Mouse (Mus musculus) hindbrain, embryonic 16.5 days (tissue): ENCODE results near the gene Vcl. TPM values are rescaled to one million over a fixed set of nuclear protein-coding genes. Genes with fewer than 3 reads are reported as not detected.

Experiments
- ATAC-seq: fragments of 200-750 bp; cut with Nextera tagmentation; 2 replicates; pipeline ENCODE4 v1.8.0; 2017; ENCODE audit warnings: moderate TSS enrichment, moderate library complexity
- H3K27ac ChIP-seq: fragments of 300-500 bp; sonication (generic); 2 replicates; pipeline ENCODE4 v1.5.1; 2014; ENCODE audit warnings: low read depth, mild to moderate bottlenecking, control low read depth, low read length, moderate library complexity
- H3K27me3 ChIP-seq: fragments of 300-500 bp; sonication (generic); replicated peaks from 2 replicates; pipeline ENCODE4 v1.6.1; 2014; ENCODE audit warnings: low read length; ENCODE audit not compliant: control insufficient read depth, insufficient read depth
- H3K36me3 ChIP-seq: fragments of 300-500 bp; sonication (generic); 2 replicates; pipeline ENCODE4 v1.6.1; 2014; ENCODE audit warnings: mild to moderate bottlenecking, low read length, moderate library complexity, mixed read lengths; ENCODE audit not compliant: control insufficient read depth, insufficient read depth
- H3K4me1 ChIP-seq: fragments of 300-500 bp; sonication (generic); 2 replicates; pipeline ENCODE4 v1.6.1; 2014; ENCODE audit warnings: low read depth, low read length; ENCODE audit not compliant: control insufficient read depth, insufficient read depth
- H3K4me2 ChIP-seq: fragments of 300-500 bp; sonication (generic); 2 replicates; pipeline ENCODE4 v1.6.1; 2014; ENCODE audit warnings: mild to moderate bottlenecking, low read length, control low read depth, moderate library complexity
- H3K4me3 ChIP-seq: fragments of 300-500 bp; sonication (generic); 2 replicates; pipeline ENCODE4 v1.5.1; 2014; ENCODE audit warnings: mild to moderate bottlenecking, low read length, control low read depth, moderate library complexity
- H3K9ac ChIP-seq: fragments of 300-500 bp; sonication (generic); 2 replicates; pipeline ENCODE4 v1.6.1; 2014; ENCODE audit warnings: low read depth, mild to moderate bottlenecking, control low read depth, low read length, moderate library complexity
- H3K9me3 ChIP-seq: fragments of 300-500 bp; sonication (generic); 2 replicates; pipeline ENCODE4 v1.6.1; 2014; ENCODE audit warnings: mild to moderate bottlenecking, low read length, moderate library complexity; ENCODE audit not compliant: control insufficient read depth
- WGBS: fragments of 180-500 bp; shearing (Covaris S2); extraction: QIAGEN DNeasy Blood & Tissue Kit; methylation state at CpG from one replicate; pipeline ENCODE4 v1.1.7; 2014; 5-methylcytosine and 5-hydroxymethylcytosine counted together
- polyA plus RNA-seq: library from polyadenylated mRNA; unstranded; fragments of >200 nt; fragmentation: Nextera tagmentation; extraction: Ambion mirVana; gene quantifications from 2 replicates; pipeline ENCODE4 v1.2.1, GENCODE M21; 2015

The Vcl gene
- polyA plus RNA-seq, 1 experiment from 2014 or later: 14.8 TPM

DNA sequence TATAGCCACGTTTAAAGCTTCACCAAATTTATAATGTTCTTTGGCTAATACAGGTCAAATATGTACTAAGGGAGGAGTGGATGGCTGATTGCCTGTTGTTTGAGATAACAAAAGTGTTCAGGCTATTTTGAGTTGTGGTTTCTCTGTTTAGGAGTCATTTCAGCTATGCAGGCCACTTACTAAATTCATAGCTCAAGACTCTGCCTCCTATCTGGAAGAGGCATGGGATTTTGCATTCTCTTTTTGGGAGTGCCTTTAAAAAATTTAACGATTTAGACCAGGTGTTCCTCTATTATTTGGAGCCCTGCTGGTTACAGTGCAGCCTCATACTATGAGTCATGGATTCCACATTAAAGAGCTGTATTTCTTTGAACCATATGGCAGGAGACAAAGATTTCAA lies 9.2 kb downstream of the Vcl start:
- Histone ChIP-seq H3K9ac (no peak overlapping the region), H3K4me1 (no peaks in the 10 kb centered on the region), H3K4me2 (no peak overlapping the region), H3K27me3 (no peaks in the 10 kb centered on the region), H3K27ac (no peak overlapping the region), H3K4me3 (no peak overlapping the region), H3K36me3 (no peaks in the 10 kb centered on the region), H3K9me3 (no peaks in the 10 kb centered on the region)
- no peak for ATAC-seq
- 71% methylated on average over 2 of the region's 2 CpGs for WGBS

DNA sequence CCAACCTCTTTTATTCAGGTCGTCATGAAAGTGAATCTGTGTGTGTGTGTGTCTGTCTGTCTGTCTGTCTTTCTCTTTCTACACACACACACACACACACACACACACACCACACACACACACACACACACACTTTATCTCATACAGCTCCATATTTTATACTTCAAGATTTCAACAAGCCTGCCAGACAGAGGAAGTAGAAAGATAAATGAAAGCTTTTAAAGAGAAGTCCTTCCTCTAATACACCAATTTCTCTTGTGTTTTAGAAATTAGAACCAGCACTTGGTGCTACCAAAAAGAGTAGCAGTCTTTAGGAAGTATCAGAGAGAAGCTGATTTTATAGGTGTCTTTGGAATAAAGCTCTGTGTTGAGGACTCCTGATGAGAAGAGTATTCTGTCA lies 9.7 kb downstream of the Vcl start:
- Histone ChIP-seq H3K9ac (no peak overlapping the region), H3K4me2 (no peak overlapping the region), H3K36me3 (no peaks in the 10 kb centered on the region), H3K27me3 (no peaks in the 10 kb centered on the region), H3K9me3 (no peaks in the 10 kb centered on the region), H3K27ac (no peak overlapping the region), H3K4me3 (no peak overlapping the region), H3K4me1 (no peaks in the 10 kb centered on the region)
- no peak for ATAC-seq
- 54% methylated on average over 1 of the region's 1 CpGs for WGBS

DNA sequence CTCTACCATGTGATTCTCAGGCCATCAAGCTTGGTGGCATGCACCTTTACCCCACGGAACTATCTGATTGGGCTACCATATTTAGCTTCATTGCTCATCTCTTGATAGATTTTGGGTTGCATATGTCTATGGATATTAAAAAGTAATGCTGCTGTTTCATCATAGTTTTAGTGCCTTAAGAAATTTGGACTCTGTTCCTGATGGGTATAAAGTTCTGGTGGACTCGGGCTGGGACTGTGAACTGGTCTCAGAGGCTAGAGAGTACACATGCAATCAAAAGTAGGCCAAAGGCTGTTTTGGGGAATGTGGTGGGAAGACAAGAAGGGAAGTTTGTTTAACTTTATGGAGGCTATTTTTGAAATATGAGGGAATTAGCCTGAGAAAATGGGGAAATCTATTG lies 16.1 kb downstream of the Vcl start:
- no peak overlapping the region for H3K9ac ChIP-seq
- no peaks in the 10 kb centered on the region for H3K27me3 ChIP-seq
- no peak for ATAC-seq
- H3K4me1 ChIP-seq: no peaks in the 10 kb centered on the region
- no peaks in the 10 kb centered on the region for H3K36me3 ChIP-seq
- no peak overlapping the region for H3K4me2 ChIP-seq
- no peaks in the 10 kb centered on the region for H3K9me3 ChIP-seq
- WGBS: 95% methylated on average over 2 of the region's 2 CpGs
- H3K4me3 ChIP-seq: no peak overlapping the region
- no peak overlapping the region for H3K27ac ChIP-seq

DNA sequence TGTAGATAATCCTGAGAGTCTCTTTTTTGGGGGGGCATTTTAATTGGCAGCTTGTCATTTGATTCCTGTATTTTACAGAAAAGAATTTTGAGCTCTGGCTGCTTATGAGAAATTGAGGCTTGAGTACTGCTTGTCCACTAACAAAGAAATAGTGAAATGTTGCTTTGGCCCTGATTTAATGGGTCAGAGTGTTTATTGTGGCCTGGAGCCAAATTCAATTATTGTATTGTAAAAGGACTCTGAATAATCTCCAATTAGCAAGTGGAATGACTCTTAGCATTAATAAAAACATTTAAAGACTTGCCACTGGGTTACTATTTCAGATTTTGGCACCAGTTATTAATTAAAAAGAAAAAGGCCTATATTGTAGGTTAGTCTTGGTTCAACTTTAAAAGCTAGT lies 26.8 kb downstream of the Vcl start:
- ATAC-seq: no peak
- H3K9me3 ChIP-seq: no peaks in the 10 kb centered on the region
- H3K27ac ChIP-seq: no peak overlapping the region
- no peaks in the 10 kb centered on the region for H3K27me3 ChIP-seq
- H3K9ac ChIP-seq: no peak overlapping the region
- no peak overlapping the region for H3K4me3 ChIP-seq
- no peak overlapping the region for H3K4me2 ChIP-seq
- H3K4me1 ChIP-seq: peaks cover 3% of the 10 kb centered on the region
- no peaks in the 10 kb centered on the region for H3K36me3 ChIP-seq

DNA sequence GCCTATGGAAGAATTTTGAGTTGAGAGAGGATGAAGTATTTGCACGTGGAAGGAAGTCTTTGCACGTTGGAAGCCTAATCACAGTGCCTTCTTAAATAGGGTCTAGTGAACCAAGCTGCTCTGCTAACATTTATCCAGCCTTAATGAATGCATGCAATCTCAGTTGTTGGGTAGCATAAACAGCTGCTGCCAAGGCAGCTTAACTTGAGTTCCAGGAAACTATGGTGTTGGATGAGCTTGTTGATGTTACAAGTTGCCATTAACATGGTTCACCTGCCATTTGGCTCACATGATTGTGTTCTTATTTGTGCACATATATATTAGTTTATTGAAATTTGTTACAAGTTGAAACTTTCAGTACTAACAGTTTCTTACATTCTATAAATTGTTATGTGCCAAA lies 29.8 kb downstream of the Vcl start:
- 63% methylated on average over 2 of the region's 2 CpGs for WGBS

DNA sequence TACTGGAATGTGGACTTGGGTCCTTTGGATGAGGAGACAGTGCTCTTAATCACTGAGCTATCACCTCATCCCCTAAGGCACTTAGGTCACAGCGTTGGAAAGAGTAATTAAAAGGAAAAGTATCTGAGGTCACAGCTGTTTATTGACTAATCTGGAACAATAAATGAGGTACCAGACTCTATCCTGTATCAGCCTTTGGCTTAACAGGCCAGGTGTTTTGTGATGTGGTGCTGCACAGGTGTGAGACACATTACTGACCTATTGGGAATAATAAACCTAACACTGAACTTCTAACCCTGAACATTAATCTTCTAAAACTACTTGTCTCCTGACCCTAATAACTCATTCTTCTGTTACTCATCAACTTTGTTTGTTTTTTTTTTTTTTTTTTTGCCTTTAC lies 33.3 kb downstream of the Vcl start:
- no peak overlapping the region for H3K4me2 ChIP-seq
- no peak overlapping the region for H3K27ac ChIP-seq
- ATAC-seq: no peak
- no peak overlapping the region for H3K9ac ChIP-seq
- H3K4me1 ChIP-seq: peaks cover 3% of the 10 kb centered on the region
- no peaks in the 10 kb centered on the region for H3K9me3 ChIP-seq
- H3K4me3 ChIP-seq: no peak overlapping the region
- 81% methylated on average over 1 of the region's 1 CpGs for WGBS
- no peaks in the 10 kb centered on the region for H3K36me3 ChIP-seq
- H3K27me3 ChIP-seq: no peaks in the 10 kb centered on the region

More for the DNA sequence above, 29.8 kb downstream of the Vcl start:
- ATAC-seq: no peak
- Histone ChIP-seq H3K27me3 (no peaks in the 10 kb centered on the region), H3K9me3 (no peaks in the 10 kb centered on the region), H3K4me1 (peaks cover 3% of the 10 kb centered on the region), H3K9ac (no peak overlapping the region), H3K4me2 (no peak overlapping the region), H3K4me3 (no peak overlapping the region), H3K36me3 (no peaks in the 10 kb centered on the region), H3K27ac (no peak overlapping the region)

DNA sequence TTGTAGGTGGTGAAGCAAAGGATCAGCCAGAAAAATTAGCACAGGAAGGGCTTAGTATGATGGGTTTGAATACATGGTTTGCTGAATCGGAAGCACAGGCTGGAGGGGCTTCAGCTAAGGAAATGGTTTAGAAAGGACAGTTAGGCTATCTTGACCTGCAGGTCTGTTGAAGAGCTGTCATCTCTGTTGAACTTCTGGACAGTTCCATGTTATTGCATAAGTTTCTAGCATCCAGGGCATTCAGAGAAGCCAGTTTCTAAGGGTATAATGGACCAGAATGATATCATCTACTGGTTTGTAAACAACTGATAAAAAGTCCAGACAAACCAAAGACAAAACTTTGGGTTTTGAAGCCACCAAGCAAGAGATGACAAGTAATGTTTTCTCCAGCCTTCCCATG lies 33.7 kb downstream of the Vcl start:
- ATAC-seq: no peak
- Histone ChIP-seq H3K27ac (no peak overlapping the region), H3K4me1 (peaks cover 3% of the 10 kb centered on the region), H3K27me3 (no peaks in the 10 kb centered on the region), H3K36me3 (no peaks in the 10 kb centered on the region), H3K4me3 (no peak overlapping the region), H3K4me2 (no peak overlapping the region), H3K9me3 (no peaks in the 10 kb centered on the region), H3K9ac (no peak overlapping the region)
- 100% methylated on average over 1 of the region's 1 CpGs for WGBS

DNA sequence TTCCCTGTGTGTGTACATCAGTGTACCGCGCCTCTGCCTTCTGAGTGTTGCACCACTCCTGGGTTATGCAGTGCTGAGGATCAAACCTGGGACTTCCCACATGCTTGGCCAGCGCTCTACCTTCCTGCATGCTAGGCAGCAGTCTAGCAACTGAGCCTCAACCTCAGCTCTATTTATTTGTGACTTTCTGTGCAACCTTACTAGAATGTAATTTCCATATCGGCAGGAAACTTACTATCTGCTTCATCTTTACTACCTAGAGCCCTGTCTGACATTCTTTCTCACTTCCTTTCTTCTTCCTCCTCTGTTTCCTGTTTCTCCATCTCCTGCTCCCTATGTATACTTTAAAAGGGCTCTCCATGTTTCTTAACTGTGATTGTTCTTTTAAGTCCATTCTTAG lies 34.7 kb downstream of the Vcl start:
- H3K4me1 ChIP-seq: peaks cover 4% of the 10 kb centered on the region
- no peak overlapping the region for H3K4me2 ChIP-seq
- no peak overlapping the region for H3K9ac ChIP-seq
- no peak for ATAC-seq
- no peaks in the 10 kb centered on the region for H3K9me3 ChIP-seq
- WGBS: 92% methylated on average over 4 of the region's 4 CpGs
- no peak overlapping the region for H3K4me3 ChIP-seq
- H3K27ac ChIP-seq: no peak overlapping the region
- no peaks in the 10 kb centered on the region for H3K36me3 ChIP-seq
- H3K27me3 ChIP-seq: no peaks in the 10 kb centered on the region

DNA sequence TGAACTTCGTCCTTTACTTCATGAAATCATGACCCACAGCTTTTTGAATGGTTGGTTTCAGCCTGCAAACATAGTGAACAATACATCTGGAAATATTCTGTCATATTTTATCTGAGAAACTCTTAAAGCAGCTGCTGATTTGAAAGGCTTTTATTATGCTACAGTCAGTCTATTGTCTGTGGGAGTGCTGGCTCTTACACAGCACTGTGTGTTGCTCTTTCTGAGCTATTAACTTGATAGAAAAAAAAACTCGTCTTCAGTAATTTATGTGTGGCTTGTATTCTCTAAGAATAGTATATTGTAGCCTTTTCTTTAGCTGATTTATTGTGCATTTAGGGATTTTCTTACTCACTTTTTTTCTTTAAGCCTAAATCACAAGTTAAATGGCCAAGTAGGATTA lies 35.1 kb downstream of the Vcl start:
- no peak for ATAC-seq
- no peak overlapping the region for H3K4me3 ChIP-seq
- no peaks in the 10 kb centered on the region for H3K9me3 ChIP-seq
- peaks cover 2% of the 10 kb centered on the region for H3K4me1 ChIP-seq
- H3K27me3 ChIP-seq: no peaks in the 10 kb centered on the region
- H3K27ac ChIP-seq: no peak overlapping the region
- no peak overlapping the region for H3K9ac ChIP-seq
- 38% methylated on average over 2 of the region's 2 CpGs for WGBS
- no peaks in the 10 kb centered on the region for H3K36me3 ChIP-seq
- no peak overlapping the region for H3K4me2 ChIP-seq

DNA sequence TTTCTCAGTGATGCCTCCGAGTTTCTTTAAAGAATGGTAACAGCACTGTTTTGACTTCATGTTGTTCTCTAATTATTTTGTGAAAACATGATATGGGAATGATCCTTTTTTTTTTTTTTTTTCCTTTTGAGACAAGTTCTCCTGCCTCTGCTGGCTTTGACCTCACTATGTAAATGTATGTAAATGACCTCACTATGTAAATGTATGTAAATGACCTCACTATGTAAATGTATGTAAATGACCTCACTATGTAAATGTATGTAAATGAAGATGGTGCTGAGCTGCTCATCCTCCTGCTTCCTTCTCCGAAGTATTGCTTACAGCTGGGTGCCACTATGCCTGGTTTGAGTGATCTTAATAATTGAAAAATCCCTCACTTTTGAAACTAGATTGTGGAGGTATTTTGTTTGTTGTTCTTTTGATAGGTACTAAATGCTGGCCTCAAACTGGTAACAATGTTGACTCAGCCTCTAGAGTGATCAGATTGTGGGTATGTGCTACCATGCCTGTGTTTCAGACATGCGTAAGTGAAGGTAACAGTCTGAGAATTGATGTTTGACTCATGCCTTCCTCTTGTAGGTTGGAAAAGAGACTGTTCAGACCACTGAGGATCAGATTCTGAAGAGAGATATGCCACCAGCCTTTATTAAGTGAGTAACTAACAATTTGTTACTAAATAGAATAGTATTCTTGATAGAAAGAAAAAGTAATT lies 37.9 kb downstream of the Vcl start:
- 38% methylated on average over 3 of the region's 3 CpGs for WGBS

More for the DNA sequence above, 37.9 kb downstream of the Vcl start:
- H3K4me3 ChIP-seq: no peak overlapping the region
- ATAC-seq: 0 out of 2 replicates have a peak, but pooled peaks have one; percentile 48
- H3K27ac ChIP-seq: peak overlapping the region; percentile 20; the same call in 1 of the 2 replicates
- no peaks in the 10 kb centered on the region for H3K36me3 ChIP-seq
- no peak overlapping the region for H3K4me2 ChIP-seq
- no peaks in the 10 kb centered on the region for H3K27me3 ChIP-seq
- no peaks in the 10 kb centered on the region for H3K9me3 ChIP-seq
- no peak overlapping the region for H3K9ac ChIP-seq
- peaks cover 10% of the 10 kb centered on the region for H3K4me1 ChIP-seq
